Mouse (Mus musculus): ENCODE measurements around the gene Rnf208. TPM values are rescaled to one million over a fixed set of nuclear protein-coding genes. Genes with fewer than 3 reads are reported as not detected.

The Rnf208 gene
- polyA plus RNA-seq, 2 experiments = 13.0 to 14.8 TPM

- WGBS = 2% methylated on average over 35 of the region's 41 CpGs
- Histone ChIP-seq H3K4me1 (ENCODE audit: control insufficient read depth, insufficient read depth, low read length) (peaks cover 12% of the 10 kb centered on the region), H3K4me3 (replicated peaks; ENCODE audit: low read length) (peak overlapping the region; percentile 86), H3K4me2 (replicated peaks; ENCODE audit: low read depth, low read length, severe bottlenecking) (peak overlapping the region; percentile 50), H3K36me3 (ENCODE audit: control insufficient read depth, insufficient read depth, low read length) (peaks cover 9% of the 10 kb centered on the region; the same call in 1 of the 2 replicates), H3K27me3 (ENCODE audit: control insufficient read depth, insufficient read depth, low read length) (no peaks in the 10 kb centered on the region), H3K27ac (replicated peaks; ENCODE audit: low read depth, low read length) (peak overlapping the region; percentile 91), H3K9ac (ENCODE audit: low read depth, low read length, severe bottlenecking) (peak overlapping the region; percentile 72), H3K9me3 (ENCODE audit: control insufficient read depth, low read length) (no peaks in the 10 kb centered on the region)
- peak; percentile 96 for ATAC-seq (ENCODE audit: low FRiP score, low read depth)
- peak; percentile 78; the same call in 1 of the 2 replicates for TF ChIP-seq POLR2A (IDR thresholded peaks at IDR 0.05; ENCODE audit: borderline replicate concordance, extremely low read depth, insufficient read depth, insufficient read length)
- peak; percentile 100 for DNase-seq (ENCODE audit: low spot score)
These were observed 17.0 kb upstream of the Rnf208 start for GRCm38 (mm10) chr2:25224766-25225752.

GRCm38 (mm10) chr2:25225811-25226379, 16.2 kb upstream of the Rnf208 start:
- Histone ChIP-seq H3K27ac (replicated peaks; ENCODE audit: low read depth, low read length) (peak overlapping the region; percentile 91; the same call in 1 of the 2 replicates), H3K9me3 (ENCODE audit: control insufficient read depth, low read length) (no peaks in the 10 kb centered on the region), H3K27me3 (ENCODE audit: control insufficient read depth, insufficient read depth, low read length) (no peaks in the 10 kb centered on the region), H3K4me3 (replicated peaks; ENCODE audit: low read length) (no peak overlapping the region), H3K9ac (ENCODE audit: low read depth, low read length, severe bottlenecking) (no peak overlapping the region), H3K4me2 (replicated peaks; ENCODE audit: low read depth, low read length, severe bottlenecking) (peak overlapping the region; percentile 50; the same call in 1 of the 2 replicates), H3K4me1 (ENCODE audit: control insufficient read depth, insufficient read depth, low read length) (peaks cover 12% of the 10 kb centered on the region), H3K36me3 (ENCODE audit: control insufficient read depth, insufficient read depth, low read length) (peaks cover 9% of the 10 kb centered on the region; the same call in 1 of the 2 replicates)
- ATAC-seq (ENCODE audit: low FRiP score, low read depth) (no peak), DNase-seq (ENCODE audit: low spot score) (no peak)
- WGBS = 65% methylated on average over 8 of the region's 8 CpGs
- no peak for TF ChIP-seq POLR2A (IDR thresholded peaks at IDR 0.05; ENCODE audit: borderline replicate concordance, extremely low read depth, insufficient read depth, insufficient read length)

GRCm38 (mm10) chr2:25226864-25227263, 15.2 kb upstream of the Rnf208 start:
- peaks cover 2% of the 10 kb centered on the region; the same call in 1 of the 2 replicates for H3K36me3 ChIP-seq (ENCODE audit: control insufficient read depth, insufficient read depth, low read length)
- H3K9me3 ChIP-seq (ENCODE audit: control insufficient read depth, low read length) = no peaks in the 10 kb centered on the region
- no peak for DNase-seq (ENCODE audit: low spot score)
- 65% methylated on average over 5 of the region's 5 CpGs for WGBS
- TF ChIP-seq POLR2A (IDR thresholded peaks at IDR 0.05; ENCODE audit: borderline replicate concordance, extremely low read depth, insufficient read depth, insufficient read length) = no peak
- H3K27ac ChIP-seq (replicated peaks; ENCODE audit: low read depth, low read length) = no peak overlapping the region
- ATAC-seq (ENCODE audit: low FRiP score, low read depth) = no peak
- no peak overlapping the region for H3K9ac ChIP-seq (ENCODE audit: low read depth, low read length, severe bottlenecking)
- no peak overlapping the region for H3K4me2 ChIP-seq (replicated peaks; ENCODE audit: low read depth, low read length, severe bottlenecking)
- no peak overlapping the region for H3K4me3 ChIP-seq (replicated peaks; ENCODE audit: low read length)
- H3K4me1 ChIP-seq (ENCODE audit: control insufficient read depth, insufficient read depth, low read length) = peaks cover 12% of the 10 kb centered on the region
- no peaks in the 10 kb centered on the region for H3K27me3 ChIP-seq (ENCODE audit: control insufficient read depth, insufficient read depth, low read length)

- Histone ChIP-seq H3K4me2 (replicated peaks; ENCODE audit: low read depth, low read length, severe bottlenecking) (no peak overlapping the region), H3K36me3 (ENCODE audit: control insufficient read depth, insufficient read depth, low read length) (no peaks in the 10 kb centered on the region), H3K9ac (ENCODE audit: low read depth, low read length, severe bottlenecking) (no peak overlapping the region), H3K27me3 (ENCODE audit: control insufficient read depth, insufficient read depth, low read length) (no peaks in the 10 kb centered on the region), H3K4me3 (replicated peaks; ENCODE audit: low read length) (no peak overlapping the region), H3K27ac (replicated peaks; ENCODE audit: low read depth, low read length) (no peak overlapping the region), H3K4me1 (ENCODE audit: control insufficient read depth, insufficient read depth, low read length) (peaks cover 12% of the 10 kb centered on the region), H3K9me3 (ENCODE audit: control insufficient read depth, low read length) (no peaks in the 10 kb centered on the region)
- 87% methylated on average over 4 of the region's 4 CpGs for WGBS
- no peak for TF ChIP-seq POLR2A (IDR thresholded peaks at IDR 0.05; ENCODE audit: borderline replicate concordance, extremely low read depth, insufficient read depth, insufficient read length)
- no peak for DNase-seq (ENCODE audit: low spot score)
- ATAC-seq (ENCODE audit: low FRiP score, low read depth) = no peak
These were observed 14.6 kb upstream of the Rnf208 start for GRCm38 (mm10) chr2:25227406-25227805.

GRCm38 (mm10) chr2:25228431-25228889, 13.6 kb upstream of the Rnf208 start:
- TF ChIP-seq POLR2A (IDR thresholded peaks at IDR 0.05; ENCODE audit: borderline replicate concordance, extremely low read depth, insufficient read depth, insufficient read length) = no peak
- no peaks in the 10 kb centered on the region for H3K9me3 ChIP-seq (ENCODE audit: control insufficient read depth, low read length)
- no peaks in the 10 kb centered on the region for H3K27me3 ChIP-seq (ENCODE audit: control insufficient read depth, insufficient read depth, low read length)
- WGBS = 3% methylated on average over 7 of the region's 7 CpGs
- H3K4me3 ChIP-seq (replicated peaks; ENCODE audit: low read length) = no peak overlapping the region
- no peaks in the 10 kb centered on the region for H3K36me3 ChIP-seq (ENCODE audit: control insufficient read depth, insufficient read depth, low read length)
- H3K27ac ChIP-seq (replicated peaks; ENCODE audit: low read depth, low read length) = peak overlapping the region; percentile 34; the same call in 1 of the 2 replicates
- H3K4me1 ChIP-seq (ENCODE audit: control insufficient read depth, insufficient read depth, low read length) = peaks cover 9% of the 10 kb centered on the region
- ATAC-seq (ENCODE audit: low FRiP score, low read depth) (no peak), DNase-seq (ENCODE audit: low spot score) (peak; percentile 84)
- H3K4me2 ChIP-seq (replicated peaks; ENCODE audit: low read depth, low read length, severe bottlenecking) = peak overlapping the region; percentile 24; the same call in 1 of the 2 replicates
- no peak overlapping the region for H3K9ac ChIP-seq (ENCODE audit: low read depth, low read length, severe bottlenecking)

Data from limb, embryonic 14.5 days (tissue).